Mouse (Mus musculus) forebrain, embryonic 13.5 days (tissue): Measurements from ENCODE around the gene Gm20683. TPM values are rescaled to one million over a fixed set of nuclear protein-coding genes. Genes with fewer than 3 reads are reported as not detected.

Experiments used
- ATAC-seq: fragments of 200-750 bp; cut with Nextera tagmentation; 2 replicates; pipeline ENCODE4 v1.8.0; 2017
- H3K27ac ChIP-seq: fragments of 300-500 bp; sonication (generic); 2 replicates; pipeline ENCODE4 v1.5.1; 2015; ENCODE audit warnings: inconsistent platforms, mild to moderate bottlenecking, moderate library complexity
- H3K27me3 ChIP-seq: fragments of 300-500 bp; sonication (generic); 2 replicates; pipeline ENCODE4 v1.6.1; 2015; ENCODE audit warnings: mild to moderate bottlenecking, inconsistent platforms
- H3K36me3 ChIP-seq: fragments of 300-500 bp; sonication (generic); 2 replicates; pipeline ENCODE4 v1.6.1; 2015; ENCODE audit warnings: mild to moderate bottlenecking, inconsistent platforms; ENCODE audit not compliant: poor library complexity, severe bottlenecking
- H3K4me1 ChIP-seq: fragments of 300-500 bp; sonication (generic); 2 replicates; pipeline ENCODE4 v1.6.1; 2015; ENCODE audit warnings: inconsistent platforms
- H3K4me2 ChIP-seq: fragments of 300-500 bp; sonication (generic); 2 replicates; pipeline ENCODE4 v1.6.1; 2015; ENCODE audit warnings: inconsistent platforms, mild to moderate bottlenecking, moderate library complexity
- H3K4me3 ChIP-seq: fragments of 300-500 bp; sonication (generic); 2 replicates; pipeline ENCODE4 v1.5.1; 2015; ENCODE audit warnings: mild to moderate bottlenecking, inconsistent platforms
- H3K9ac ChIP-seq: fragments of 300-500 bp; sonication (generic); 2 replicates; pipeline ENCODE4 v1.6.1; 2015; ENCODE audit warnings: mild to moderate bottlenecking, inconsistent platforms
- H3K9me3 ChIP-seq: fragments of 300-500 bp; sonication (generic); replicated peaks from 2 replicates; pipeline ENCODE4 v1.6.1; 2016; ENCODE audit warnings: inconsistent platforms
- WGBS: fragments of 180-500 bp; shearing (Covaris S2); methylation state at CpG from one replicate; pipeline ENCODE4 v1.1.7; 2015; 5-methylcytosine and 5-hydroxymethylcytosine counted together
- polyA plus RNA-seq: library from polyadenylated mRNA; unstranded; fragments of >200 nt; fragmentation: Nextera tagmentation; extraction: Ambion mirVana; gene quantifications from 2 replicates; pipeline ENCODE4 v1.2.1, GENCODE M21; 2015

Gene Gm20683
- polyA plus RNA-seq, 1 experiment from 2014 or later, result 5.9 TPM

GRCm38 (mm10) chr17:25836397-25837075 is 5.0 kb downstream of the Gm20683 start:
- no peaks in the 10 kb centered on the region for H3K9me3 ChIP-seq
- H3K27me3 ChIP-seq, result no peaks in the 10 kb centered on the region
- H3K36me3 ChIP-seq, result peaks cover 50% of the 10 kb centered on the region
- WGBS, result 20% methylated on average over 23 of the region's 23 CpGs
- H3K9ac ChIP-seq, result peak overlapping the region; percentile 75
- H3K27ac ChIP-seq, result peak overlapping the region; percentile 82
- H3K4me3 ChIP-seq, result peak overlapping the region; percentile 44
- H3K4me1 ChIP-seq, result peaks cover 56% of the 10 kb centered on the region
- peak overlapping the region; percentile 79 for H3K4me2 ChIP-seq
- ATAC-seq, result no peak

GRCm38 (mm10) chr17:25835816-25836215 is 5.7 kb downstream of the Gm20683 start:
- H3K36me3 ChIP-seq, result peaks cover 50% of the 10 kb centered on the region
- peaks cover 63% of the 10 kb centered on the region for H3K4me1 ChIP-seq
- ATAC-seq, result no peak
- peak overlapping the region; percentile 75 for H3K9ac ChIP-seq
- peak overlapping the region; percentile 82; the same call in 1 of the 2 replicates for H3K27ac ChIP-seq
- H3K4me2 ChIP-seq, result peak overlapping the region; percentile 79
- H3K9me3 ChIP-seq, result no peaks in the 10 kb centered on the region
- no peaks in the 10 kb centered on the region for H3K27me3 ChIP-seq
- H3K4me3 ChIP-seq, result no peak overlapping the region
- 94% methylated on average over 16 of the region's 16 CpGs for WGBS

GRCm38 (mm10) chr17:25835301-25835700 is 6.3 kb downstream of the Gm20683 start:
- ATAC-seq, result no peak
- H3K9ac ChIP-seq, result peak overlapping the region; percentile 27
- peaks cover 50% of the 10 kb centered on the region for H3K36me3 ChIP-seq
- no peak overlapping the region; the same call in 1 of the 2 replicates for H3K27ac ChIP-seq
- no peaks in the 10 kb centered on the region for H3K27me3 ChIP-seq
- 93% methylated on average over 7 of the region's 7 CpGs for WGBS
- H3K9me3 ChIP-seq, result no peaks in the 10 kb centered on the region
- peak overlapping the region; percentile 98 for H3K4me2 ChIP-seq
- no peak overlapping the region for H3K4me3 ChIP-seq
- peaks cover 69% of the 10 kb centered on the region for H3K4me1 ChIP-seq

GRCm38 (mm10) chr17:25834595-25835222 is 6.9 kb downstream of the Gm20683 start:
- H3K27ac ChIP-seq, result no peak overlapping the region
- peak overlapping the region; percentile 89 for H3K9ac ChIP-seq
- ATAC-seq, result no peak
- H3K36me3 ChIP-seq, result peaks cover 50% of the 10 kb centered on the region
- peak overlapping the region; percentile 98 for H3K4me2 ChIP-seq
- peaks cover 74% of the 10 kb centered on the region for H3K4me1 ChIP-seq
- no peaks in the 10 kb centered on the region for H3K27me3 ChIP-seq
- H3K4me3 ChIP-seq, result peak overlapping the region; percentile 87
- 87% methylated on average over 12 of the region's 12 CpGs for WGBS
- no peaks in the 10 kb centered on the region for H3K9me3 ChIP-seq

- H3K9ac ChIP-seq, result peak overlapping the region; percentile 89
- H3K4me2 ChIP-seq, result peak overlapping the region; percentile 98
- peak overlapping the region; percentile 90; the same call in 1 of the 2 replicates for H3K27ac ChIP-seq
- 54% methylated on average over 6 of the region's 6 CpGs for WGBS
- H3K4me1 ChIP-seq, result peaks cover 78% of the 10 kb centered on the region
- H3K36me3 ChIP-seq, result peaks cover 45% of the 10 kb centered on the region
- peak overlapping the region; percentile 87 for H3K4me3 ChIP-seq
- ATAC-seq, result no peak
- no peaks in the 10 kb centered on the region for H3K9me3 ChIP-seq
- no peaks in the 10 kb centered on the region for H3K27me3 ChIP-seq
Observed at GRCm38 (mm10) chr17:25833961-25834594, 7.5 kb downstream of the Gm20683 start.

- Histone ChIP-seq H3K27me3 (no peaks in the 10 kb centered on the region), H3K4me1 (peaks cover 81% of the 10 kb centered on the region), H3K9me3 (no peaks in the 10 kb centered on the region), H3K4me2 (peak within 1 kb of the TSS; percentile 98), H3K27ac (peak within 1 kb of the TSS; percentile 90), H3K9ac (peak within 1 kb of the TSS; percentile 89), H3K4me3 (peak within 1 kb of the TSS; percentile 87), H3K36me3 (peaks cover 40% of the 10 kb centered on the region)
- no peak for ATAC-seq
- under 1% methylated on average over 24 of the region's 24 CpGs for WGBS
Observed at GRCm38 (mm10) chr17:25833291-25833663, 8.3 kb downstream of the Gm20683 start, which contains the start of gene Stub1. Gene Stub1 (minus strand): TSS chr17:25833404.

- Histone ChIP-seq H3K9me3 (no peaks in the 10 kb centered on the region), H3K4me3 (peak overlapping the region; percentile 87), H3K4me2 (peak overlapping the region; percentile 98), H3K4me1 (peaks cover 79% of the 10 kb centered on the region), H3K27me3 (no peaks in the 10 kb centered on the region), H3K27ac (peak overlapping the region; percentile 90), H3K9ac (peak overlapping the region; percentile 89), H3K36me3 (peaks cover 38% of the 10 kb centered on the region)
- WGBS, result under 1% methylated on average over 77 of the region's 77 CpGs
- peak; percentile 90 for ATAC-seq
Observed at GRCm38 (mm10) chr17:25832436-25833290, 8.9 kb downstream of the Gm20683 start.

- WGBS, result 64% methylated on average over 21 of the region's 21 CpGs
- H3K4me2 ChIP-seq, result peak overlapping the region; percentile 98
Observed at GRCm38 (mm10) chr17:25831451-25832281, 9.9 kb downstream of the Gm20683 start.

GRCm38 (mm10) chr17:25830806-25831431 is 10.6 kb downstream of the Gm20683 start:
- ATAC-seq, result no peak
- peaks cover 78% of the 10 kb centered on the region for H3K4me1 ChIP-seq
- peak overlapping the region; percentile 98 for H3K4me2 ChIP-seq
- peak overlapping the region; percentile 89 for H3K9ac ChIP-seq
- no peak overlapping the region for H3K27ac ChIP-seq
- H3K9me3 ChIP-seq, result no peaks in the 10 kb centered on the region
- no peaks in the 10 kb centered on the region for H3K27me3 ChIP-seq
- peaks cover 55% of the 10 kb centered on the region for H3K36me3 ChIP-seq
- 89% methylated on average over 14 of the region's 14 CpGs for WGBS
- H3K4me3 ChIP-seq, result peak overlapping the region; percentile 87

More at GRCm38 (mm10) chr17:25831451-25832281, 9.9 kb downstream of the Gm20683 start:
- H3K9me3 ChIP-seq, result no peaks in the 10 kb centered on the region
- peaks cover 48% of the 10 kb centered on the region for H3K36me3 ChIP-seq
- H3K4me1 ChIP-seq, result peaks cover 78% of the 10 kb centered on the region
- H3K27me3 ChIP-seq, result no peaks in the 10 kb centered on the region
- H3K9ac ChIP-seq, result peak overlapping the region; percentile 89
- peak overlapping the region; percentile 90; the same call in 1 of the 2 replicates for H3K27ac ChIP-seq
- peak overlapping the region; percentile 87 for H3K4me3 ChIP-seq
- ATAC-seq, result no peak

- WGBS, result 90% methylated on average over 4 of the region's 4 CpGs
- ATAC-seq, result no peak
- H3K4me1 ChIP-seq, result peaks cover 77% of the 10 kb centered on the region
- H3K9ac ChIP-seq, result peak overlapping the region; percentile 89; the same call in 1 of the 2 replicates
- peak overlapping the region; percentile 87 for H3K4me3 ChIP-seq
- H3K27me3 ChIP-seq, result no peaks in the 10 kb centered on the region
- no peaks in the 10 kb centered on the region for H3K9me3 ChIP-seq
- H3K36me3 ChIP-seq, result peaks cover 54% of the 10 kb centered on the region
- H3K27ac ChIP-seq, result no peak overlapping the region
- peak overlapping the region; percentile 98 for H3K4me2 ChIP-seq
Observed at GRCm38 (mm10) chr17:25830200-25830753, 11.3 kb downstream of the Gm20683 start.
